In genomic region chr3:51729109-51729918, GRCm38 (mm10) we compare ENCODE assay signal across 10 mouse cellular contexts.
DNase-seq lines count a peak whose midpoint lies in the region; ATAC-seq lines count a peak whose summit lies in the region.
"Had no signal": no experiment of that assay in that cellular context is flagged by ENCODE, and none has a peak within 500 bp of the region (broad histone marks: within the 10 kb centered on the region; RNA-seq: fewer than 3 reads in every experiment).

No protein-coding gene starts in this region.

- no peaks in the 10 kb centered on the region for H3K27me3 ChIP-seq in intestine, embryonic 15.5 days (replicated peaks)
- H3K27me3 ChIP-seq in intestine, embryonic 16.5 days (replicated peaks; ENCODE audit: control insufficient read depth, insufficient read depth, low read length): no peaks in the 10 kb centered on the region
- peaks cover 2% of the 10 kb centered on the region; the same call in 1 of the 2 replicates for H3K27me3 ChIP-seq in erythroblast, embryonic 14.5 days (ENCODE audit: control insufficient read depth)
- no peaks in the 10 kb centered on the region for H3K27me3 ChIP-seq in hindbrain, embryonic 15.5 days
- no peaks in the 10 kb centered on the region for H3K27me3 ChIP-seq in midbrain, embryonic 16.5 days (ENCODE audit: control insufficient read depth, insufficient read depth, low read depth, low read length)

- no peaks in the 10 kb centered on the region for H3K36me3 ChIP-seq in intestine, embryonic 15.5 days
- no peaks in the 10 kb centered on the region for H3K36me3 ChIP-seq in intestine, embryonic 16.5 days (ENCODE audit: control insufficient read depth, insufficient read depth, low read length)
- H3K36me3 ChIP-seq in erythroblast, embryonic 14.5 days (ENCODE audit: control insufficient read depth): no peaks in the 10 kb centered on the region; the same call in 1 of the 2 replicates
- no peaks in the 10 kb centered on the region for H3K36me3 ChIP-seq in hindbrain, embryonic 15.5 days
- no peaks in the 10 kb centered on the region for H3K36me3 ChIP-seq in midbrain, embryonic 16.5 days (ENCODE audit: control insufficient read depth, insufficient read depth, low read length)

- no peak for ATAC-seq in intestine, embryonic 15.5 days
- no peak for ATAC-seq in intestine, embryonic 16.5 days
- peak; percentile 75 for ATAC-seq in hindbrain, embryonic 15.5 days (ENCODE audit: low FRiP score, low read depth)
- ATAC-seq in midbrain, embryonic 16.5 days: peak; percentile 75
- no peak for ATAC-seq in activated CD4-positive, CD25-positive, alpha-beta regulatory T cell, adult 4 months

- H3K9ac ChIP-seq in intestine, embryonic 15.5 days: no peak overlapping the region
- no peak overlapping the region for H3K9ac ChIP-seq in intestine, embryonic 16.5 days (ENCODE audit: low read depth, low read length)
- H3K9ac ChIP-seq in hindbrain, embryonic 15.5 days: no peak overlapping the region
- 0 out of 2 replicates have a peak overlapping the region, but pooled peaks have one; percentile 1 for H3K9ac ChIP-seq in midbrain, embryonic 16.5 days (ENCODE audit: low read depth, low read length)

- H3K4me1 ChIP-seq in intestine, embryonic 15.5 days (replicated peaks): peaks cover 27% of the 10 kb centered on the region
- peaks cover 14% of the 10 kb centered on the region for H3K4me1 ChIP-seq in intestine, embryonic 16.5 days (ENCODE audit: control insufficient read depth, insufficient read depth, low read length)
- H3K4me1 ChIP-seq in erythroblast, embryonic 14.5 days (ENCODE audit: control insufficient read depth): peaks cover 74% of the 10 kb centered on the region
- H3K4me1 ChIP-seq in hindbrain, embryonic 15.5 days (replicated peaks): peaks cover 35% of the 10 kb centered on the region
- peaks cover 27% of the 10 kb centered on the region for H3K4me1 ChIP-seq in midbrain, embryonic 16.5 days (ENCODE audit: control insufficient read depth, insufficient read depth, low read length)

- H3K4me2 ChIP-seq in intestine, embryonic 15.5 days (replicated peaks): no peak overlapping the region
- no peak overlapping the region for H3K4me2 ChIP-seq in intestine, embryonic 16.5 days (ENCODE audit: low read depth, low read length)
- no peak overlapping the region for H3K4me2 ChIP-seq in hindbrain, embryonic 15.5 days
- no peak overlapping the region for H3K4me2 ChIP-seq in midbrain, embryonic 16.5 days (ENCODE audit: low read length)

- no peaks in the 10 kb centered on the region for H3K9me3 ChIP-seq in intestine, embryonic 15.5 days
- H3K9me3 ChIP-seq in intestine, embryonic 16.5 days (ENCODE audit: control insufficient read depth, low read length): no peaks in the 10 kb centered on the region
- H3K9me3 ChIP-seq in erythroblast, embryonic 14.5 days (ENCODE audit: control insufficient read depth, low read length): no peaks in the 10 kb centered on the region
- no peaks in the 10 kb centered on the region for H3K9me3 ChIP-seq in hindbrain, embryonic 15.5 days
- no peaks in the 10 kb centered on the region for H3K9me3 ChIP-seq in midbrain, embryonic 16.5 days (replicated peaks; ENCODE audit: control insufficient read depth, low read length, poor library complexity, severe bottlenecking)

- no peak overlapping the region for H3K4me3 ChIP-seq in intestine, embryonic 15.5 days (replicated peaks)
- no peak overlapping the region for H3K4me3 ChIP-seq in intestine, embryonic 16.5 days (ENCODE audit: low read length)
- H3K4me3 ChIP-seq in erythroblast, embryonic 14.5 days (replicated peaks): peak overlapping the region; percentile 57
- no peak overlapping the region for H3K4me3 ChIP-seq in hindbrain, embryonic 15.5 days
- no peak overlapping the region for H3K4me3 ChIP-seq in midbrain, embryonic 16.5 days (ENCODE audit: low read depth, low read length)

- DNase-seq in kidney, postnatal 14 days: no peak
- no peak for DNase-seq in spleen, adult 12 weeks (ENCODE audit: low spot score)
- DNase-seq: gastrocnemius, postnatal 25 days; lung, adult 2 months had no signal

- 75% methylated on average over 14 of the region's 14 CpGs for WGBS in intestine, embryonic 15.5 days
- WGBS in intestine, embryonic 16.5 days: 72% methylated on average over 14 of the region's 14 CpGs
- 44% methylated on average over 14 of the region's 14 CpGs for WGBS in hindbrain, embryonic 15.5 days
- 32% methylated on average over 14 of the region's 14 CpGs for WGBS in midbrain, embryonic 16.5 days

- H3K27ac ChIP-seq in intestine, embryonic 15.5 days: 0 out of 2 replicates have a peak overlapping the region, but pooled peaks have one; percentile 13
- H3K27ac ChIP-seq in intestine, embryonic 16.5 days (ENCODE audit: low read length): no peak overlapping the region
- peak overlapping the region; percentile 36 for H3K27ac ChIP-seq in hindbrain, embryonic 15.5 days (replicated peaks)
- H3K27ac ChIP-seq in midbrain, embryonic 16.5 days (ENCODE audit: low read length): peak overlapping the region; percentile 10

Comparison
In these comparisons a context has a peak if more than half of its experiments do, and no peak if none do; other contexts are left out.
1. ATAC-seq: peak in hindbrain, embryonic 15.5 days (single experiment) and midbrain, embryonic 16.5 days (single experiment); none in intestine, embryonic 15.5 days (single experiment), intestine, embryonic 16.5 days (single experiment) and activated CD4-positive, CD25-positive, alpha-beta regulatory T cell, adult 4 months (single experiment).